Mouse (Mus musculus) spleen, postnatal 14 days (tissue): ENCODE results near the gene Prnd.
A peak's percentile ranks its signal among the peaks of the same experiment; 100 is the strongest.

ENCODE experiments used
- DNase-seq, 2 experiments: peaks; one replicate each; pipeline ENCODE4 v3.0.0; 2021 to 2022; ENCODE audit warnings: low spot score in 2 of 2

The Prnd gene

DNA sequence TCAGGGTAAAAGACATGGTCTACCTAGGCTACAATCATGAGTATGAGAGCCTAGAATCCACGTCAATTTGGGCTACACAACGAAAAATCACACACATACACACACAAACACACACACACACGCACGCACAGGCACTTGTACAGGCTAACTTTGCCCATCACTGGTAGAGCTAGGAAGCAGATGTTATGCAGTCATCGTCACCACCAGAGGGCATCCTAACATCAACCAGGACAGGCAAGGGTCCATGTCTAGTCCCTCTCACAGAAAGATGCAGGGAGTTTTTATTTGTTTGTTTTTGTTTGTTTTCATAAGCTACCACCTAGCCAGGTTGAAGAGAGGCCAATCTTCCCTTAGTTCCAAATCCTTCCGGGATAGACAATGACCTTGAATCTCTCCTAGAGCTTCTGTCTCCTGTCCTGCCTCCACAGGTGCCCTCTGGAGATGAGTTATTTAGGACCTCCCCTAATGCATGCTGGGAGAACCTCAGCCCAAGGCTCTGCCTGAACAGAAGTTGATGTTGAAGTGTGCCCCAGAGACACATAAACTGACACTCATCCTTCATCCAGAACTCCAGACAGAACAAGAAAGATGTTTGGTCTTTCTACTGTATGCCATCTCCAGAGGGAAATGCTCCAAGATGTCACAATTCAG lies 32.0 kb downstream of the Prnd start:
- peak in 1 of 2 experiments; percentile 53 for DNase-seq

DNA sequence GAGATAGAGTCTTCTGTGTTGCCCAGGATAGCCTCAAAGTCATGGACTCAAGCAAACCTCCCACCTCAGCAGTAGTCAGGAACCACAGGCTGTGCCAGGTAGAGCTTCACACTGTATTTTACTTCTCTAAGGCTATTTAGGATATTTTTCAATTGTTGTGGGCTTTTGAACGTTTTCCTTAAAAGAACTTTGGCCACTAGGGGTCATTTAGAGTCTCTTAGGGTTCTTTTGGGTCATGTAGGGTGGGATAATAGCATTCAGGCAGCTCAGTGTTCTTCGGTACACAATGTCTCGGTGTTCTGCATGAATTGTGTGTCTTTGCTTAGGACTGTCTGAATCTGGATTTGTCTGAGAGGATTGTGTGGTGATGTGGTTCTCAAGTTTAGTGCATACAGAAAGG lies 37.3 kb downstream of the Prnd start:
- no peak for DNase-seq

DNA sequence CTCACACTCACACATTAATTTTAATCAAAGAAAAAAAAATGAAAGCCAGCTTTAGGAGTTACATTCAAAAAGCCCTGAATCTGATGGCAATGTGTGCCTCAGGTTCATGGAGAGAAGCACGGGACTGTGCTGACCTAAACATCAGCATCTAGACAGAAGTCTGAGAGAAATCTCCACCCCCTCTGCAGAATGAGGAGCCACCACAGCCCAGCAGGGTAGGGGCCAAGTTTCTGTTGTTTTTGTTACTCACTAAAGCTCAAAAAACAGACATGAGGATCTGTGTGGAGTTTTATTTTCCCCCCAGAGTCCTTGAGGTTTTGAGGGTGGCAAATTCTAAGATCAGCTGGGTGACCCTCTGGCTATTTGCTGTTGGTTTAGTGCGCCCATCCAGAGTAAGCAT lies 37.9 kb downstream of the Prnd start:
- DNase-seq: no peak

DNA sequence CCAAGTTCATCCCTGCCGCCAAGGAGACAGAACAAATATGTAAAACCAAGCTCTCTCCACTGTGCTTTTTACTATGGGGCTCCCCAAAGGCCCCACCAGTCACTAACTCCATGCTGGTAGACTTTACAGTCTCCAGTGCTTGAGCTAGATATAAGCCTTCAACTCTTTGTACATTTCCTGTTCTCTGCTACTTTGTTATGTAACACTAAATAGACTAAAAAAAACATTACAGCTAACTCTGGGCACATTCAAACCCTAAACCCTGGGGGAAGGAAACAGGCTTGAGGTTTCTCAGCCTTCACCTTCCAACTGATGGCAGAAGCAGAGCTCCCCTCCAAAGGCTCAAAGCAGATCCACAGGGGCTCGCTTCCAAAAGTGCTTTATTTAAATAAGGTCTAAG lies 41.8 kb downstream of the Prnd start:
- no peak for DNase-seq

DNA sequence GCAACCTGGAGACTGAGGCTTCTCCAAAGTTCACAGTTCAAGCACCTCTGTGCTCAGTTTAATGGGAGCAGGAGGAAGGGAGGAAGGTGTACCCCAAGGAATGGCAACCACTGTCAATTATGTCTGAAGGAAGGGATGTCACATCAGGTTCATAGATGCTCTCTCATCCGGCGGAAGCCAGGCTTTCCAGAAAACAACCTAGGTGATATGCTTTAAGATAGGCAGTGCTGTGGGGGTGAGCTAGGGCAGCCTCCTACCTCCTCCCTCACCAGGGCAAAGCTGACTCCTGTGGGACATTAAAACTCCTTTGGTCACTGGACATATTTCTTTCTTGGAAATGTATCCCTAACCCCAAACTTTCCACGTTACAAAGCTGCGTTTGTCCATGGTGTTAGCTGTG lies 42.5 kb downstream of the Prnd start:
- no peak for DNase-seq

DNA sequence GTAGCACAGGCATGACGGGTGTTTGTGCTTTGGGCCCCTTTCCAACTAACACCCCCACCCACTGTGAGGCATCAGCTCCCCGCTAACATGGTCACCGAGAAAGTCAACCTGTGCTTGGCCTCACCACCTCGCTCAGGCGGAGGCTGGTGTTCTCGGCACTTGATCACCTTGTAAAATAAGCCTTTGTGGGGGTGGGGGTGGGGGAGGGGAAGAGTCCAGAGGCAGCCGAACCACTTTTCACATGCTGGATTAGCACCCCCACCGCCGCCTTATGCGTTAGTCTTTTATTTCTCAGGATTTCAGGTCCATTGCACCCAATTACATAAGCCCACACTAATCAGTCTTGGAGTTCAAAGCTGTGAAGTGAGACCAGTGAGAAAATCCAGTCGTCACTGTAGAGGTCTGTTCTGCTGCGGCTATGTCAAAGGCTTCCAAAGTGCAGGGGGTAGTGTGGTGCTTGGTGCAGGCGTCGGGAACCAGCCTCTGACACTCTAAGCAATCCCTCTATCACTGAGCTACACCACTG lies 43.0 kb downstream of the Prnd start:
- DNase-seq: no peak

DNA sequence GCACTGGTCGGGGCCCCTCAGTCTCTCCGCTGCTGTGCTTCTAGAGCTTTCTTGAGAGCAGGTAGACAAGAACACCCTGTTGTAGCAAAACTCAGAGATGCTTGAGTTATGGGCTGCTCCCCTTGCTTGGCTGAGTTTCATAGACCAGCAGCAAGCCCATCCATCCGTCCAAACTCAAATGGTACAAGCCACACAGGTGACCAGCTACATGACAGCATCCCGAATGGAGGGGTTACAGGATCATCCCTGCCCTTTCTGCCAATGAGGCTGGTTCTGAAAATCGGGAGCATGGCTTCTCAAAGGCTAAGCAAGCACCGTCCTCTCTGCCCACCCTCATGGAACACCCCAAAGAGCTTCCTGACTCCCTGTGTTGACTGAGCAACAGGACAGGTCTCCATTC lies 44.3 kb downstream of the Prnd start:
- DNase-seq: no peak

DNA sequence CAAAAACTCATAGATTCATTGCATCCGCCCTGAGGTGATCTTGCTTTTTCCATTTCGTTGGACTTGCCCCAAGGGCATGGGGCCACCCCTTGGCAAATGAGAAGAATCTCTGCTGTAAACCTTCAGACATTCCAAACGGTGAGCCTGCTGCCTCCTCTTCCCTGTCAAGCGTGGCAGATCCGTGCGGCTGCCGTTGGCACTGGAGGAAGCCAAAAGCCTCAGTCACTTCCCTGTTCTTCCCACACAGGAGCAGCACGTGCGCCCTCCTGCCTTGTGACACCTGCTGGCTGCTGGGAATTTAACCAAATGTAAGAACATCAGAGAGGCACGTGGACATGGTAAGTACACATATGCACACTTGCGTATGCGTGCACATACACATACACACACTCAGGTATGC lies 45.1 kb downstream of the Prnd start:
- DNase-seq: no peak

DNA sequence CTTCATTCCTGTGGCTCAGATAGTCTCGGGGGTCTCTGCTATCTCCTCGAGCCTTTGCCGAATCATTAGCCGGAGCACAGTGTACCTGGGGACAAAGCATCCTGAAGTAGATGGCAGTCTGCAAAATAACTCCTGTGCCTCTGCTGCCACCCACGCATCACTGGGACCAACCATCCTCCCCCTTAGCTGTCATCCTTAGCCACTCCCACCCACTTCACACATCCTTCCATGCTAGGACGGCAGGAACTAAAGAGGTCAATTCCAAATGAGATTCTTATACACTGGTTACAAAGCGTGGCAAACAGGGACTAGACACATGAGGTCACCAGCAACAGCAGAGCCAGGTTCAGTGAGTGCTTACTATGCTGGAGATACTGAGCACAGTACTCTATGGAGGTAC lies 45.7 kb downstream of the Prnd start:
- no peak for DNase-seq

DNA sequence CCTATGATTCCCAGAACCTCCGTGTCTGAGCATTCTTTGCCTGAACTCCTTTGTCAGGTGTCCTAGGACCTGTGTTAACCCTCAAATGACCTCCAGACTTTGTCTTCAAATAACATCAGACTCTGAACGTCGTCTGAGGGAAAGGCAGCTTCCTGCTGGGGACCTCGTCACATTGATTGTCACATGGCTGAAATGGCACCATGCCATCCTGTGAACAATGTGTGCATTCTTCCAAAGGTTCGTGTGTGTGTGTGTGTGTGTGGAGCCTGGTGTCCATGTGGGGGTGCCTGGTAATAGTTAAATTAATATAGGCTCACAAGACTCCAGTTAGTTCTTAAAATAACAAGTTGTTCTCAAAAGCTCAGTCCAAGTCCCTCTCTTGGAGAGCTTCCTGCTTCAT lies 46.7 kb downstream of the Prnd start:
- DNase-seq: no peak

DNA sequence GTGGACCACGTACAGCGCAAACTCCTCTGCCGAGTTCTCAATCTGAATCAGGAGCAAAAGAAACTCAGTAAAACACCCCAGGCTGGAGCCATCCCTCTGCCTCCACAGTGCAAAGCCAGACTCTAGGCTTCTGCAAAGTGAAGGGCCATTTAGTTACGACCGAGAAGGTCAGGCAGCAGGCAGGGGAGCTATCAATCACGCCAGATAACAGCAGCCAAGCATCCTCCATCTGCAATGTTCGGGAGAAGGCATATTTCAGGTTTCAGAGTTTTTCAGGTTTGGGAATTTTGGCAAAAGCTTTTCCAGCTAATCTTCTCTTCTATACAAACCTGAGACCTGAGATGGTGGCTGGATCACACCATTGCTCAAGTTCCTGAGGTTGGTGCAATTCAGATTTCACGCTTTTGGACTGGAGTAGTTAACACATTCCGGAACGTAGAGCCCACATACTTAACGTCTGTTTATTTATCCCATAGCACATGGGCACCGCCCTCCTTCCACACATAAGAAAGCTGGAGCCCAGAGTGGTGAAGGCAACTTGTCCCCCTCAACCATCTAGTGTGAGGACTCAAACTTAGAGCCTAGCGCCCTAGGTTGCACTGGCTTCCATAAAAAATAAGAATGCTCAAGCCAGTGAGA lies 51.2 kb downstream of the Prnd start:
- no peak for DNase-seq

DNA sequence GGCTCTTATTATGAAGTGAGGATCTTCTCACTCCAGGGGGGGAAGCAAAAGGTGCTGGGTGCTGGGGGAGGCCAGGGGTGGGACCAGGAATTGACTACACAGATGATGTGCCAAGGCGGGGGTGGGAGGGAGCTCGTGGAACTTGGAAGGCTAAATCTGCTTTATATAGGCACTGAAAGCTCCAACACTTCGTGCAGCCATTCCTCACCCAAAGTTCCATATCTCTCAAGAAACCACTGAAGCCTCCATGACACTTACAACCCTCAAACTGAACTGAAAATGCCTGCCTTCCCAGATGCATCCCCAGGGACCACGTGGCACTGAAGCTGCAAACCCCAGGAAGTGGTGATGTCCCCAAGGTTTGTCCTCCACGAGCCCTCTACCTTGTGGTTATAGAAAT lies 53.3 kb downstream of the Prnd start:
- no peak for DNase-seq

DNA sequence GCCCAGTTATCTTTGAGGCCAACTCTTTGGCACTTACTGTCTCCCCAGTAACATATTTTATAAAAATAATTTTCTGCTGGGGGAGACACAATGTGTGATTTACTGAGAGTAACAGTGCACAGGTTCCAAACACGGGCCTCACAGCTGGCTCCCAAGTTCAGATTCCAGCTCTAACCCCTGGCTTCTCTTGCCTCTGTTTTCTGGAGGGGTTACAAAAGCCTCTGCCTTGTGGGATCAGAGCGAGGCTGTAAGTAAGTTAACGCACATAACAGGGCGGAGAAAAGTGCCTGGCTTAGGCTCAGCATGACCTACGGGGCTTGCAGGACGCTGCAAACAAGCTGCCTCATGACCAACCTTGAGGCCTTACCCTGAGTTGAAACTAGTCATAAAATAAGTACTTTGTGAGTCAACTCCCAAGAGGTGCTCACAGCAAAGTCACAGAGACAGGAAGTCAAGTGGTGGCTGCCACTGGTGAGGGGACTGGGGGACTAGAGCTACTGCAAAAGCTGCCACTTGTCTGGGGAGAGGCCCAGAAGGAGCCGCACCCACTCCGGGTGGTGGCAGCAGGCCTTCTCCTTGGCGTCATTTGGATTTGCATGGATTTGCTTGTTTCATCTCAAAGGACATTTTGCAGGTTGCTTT lies 54.0 kb downstream of the Prnd start:
- DNase-seq: no peak

DNA sequence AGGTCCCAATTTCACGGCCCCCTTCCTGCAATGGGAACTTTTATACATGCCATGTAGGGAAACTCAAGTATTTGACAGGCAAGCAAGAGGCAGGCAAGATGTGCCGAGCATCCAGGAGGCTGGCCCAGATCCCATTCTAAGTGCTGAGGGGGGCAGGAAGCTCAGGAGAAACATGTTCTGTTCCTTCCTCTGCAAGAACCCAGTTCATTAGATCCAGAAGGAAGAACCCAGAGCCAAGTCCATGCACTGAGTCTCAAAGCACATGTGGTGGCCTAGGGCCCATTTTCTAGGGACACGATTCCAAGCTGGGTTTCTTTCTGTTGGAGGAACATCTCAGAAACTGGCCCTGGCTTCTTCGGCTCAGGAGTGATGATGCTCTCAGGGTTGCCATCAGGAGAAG lies 54.8 kb downstream of the Prnd start:
- DNase-seq: no peak
